Mouse (Mus musculus) embryonic facial prominence, embryonic 13.5 days (tissue): ENCODE data around the gene Mrpl35. TPM values are rescaled to one million over a fixed set of nuclear protein-coding genes. Genes with fewer than 3 reads are reported as not detected.

Experiments used
- polyA plus RNA-seq: library from polyadenylated mRNA; unstranded; fragments of >200 nt; fragmentation: Nextera tagmentation; extraction: Ambion mirVana; gene quantifications from 2 replicates; pipeline ENCODE4 v1.2.1, GENCODE M21; 2015

Gene Mrpl35
- polyA plus RNA-seq, 1 experiment from 2014 or later = 59.3 TPM

Other genes with a start within 250 kb of the Mrpl35 start
- 52.8 and 56.4 TPM in 2 replicates for gene Kdm3a, start 194.0 kb downstream of the Mrpl35 start, polyA plus RNA-seq
- 9.7 and 10.0 TPM in 2 replicates for gene Reep1, start 119.4 kb downstream of the Mrpl35 start, polyA plus RNA-seq
- 152 and 170 TPM in 2 replicates for gene Immt, start 4.4 kb upstream of the Mrpl35 start, polyA plus RNA-seq
- 100 and 102 TPM in 2 replicates for gene Ptcd3, start 81.8 kb upstream of the Mrpl35 start, polyA plus RNA-seq
- gene Polr1a, start 82.1 kb upstream of the Mrpl35 start, polyA plus RNA-seq = 35.0 and 35.4 TPM in 2 replicates